Mouse (Mus musculus): ENCODE data around the gene Ebf1.

GRCm38 (mm10) chr11:44731763-44732162, 114.6 kb downstream of the Ebf1 start:
- TF ChIP-seq CTCF (IDR thresholded peaks at IDR 0.05; ENCODE audit: low read depth, low read length), result no peak
- no peak for TF ChIP-seq POLR2A (IDR thresholded peaks at IDR 0.05; ENCODE audit: insufficient read depth, low read length)
- TF ChIP-seq EP300 (IDR thresholded peaks at IDR 0.05; ENCODE audit: insufficient read depth, low read depth, low read length), result no peak
